Mouse (Mus musculus) heart, embryonic 10.5 days (tissue): ENCODE results near the gene 9530077C05Rik. TPM values are rescaled to one million over a fixed set of nuclear protein-coding genes. Genes with fewer than 3 reads are reported as not detected.
"Not testable (repeated sequence)": the region's sequence is repeated elsewhere in the genome, so short reads cannot be mapped to it uniquely, and the experiment has no call there.

Experiments used
- DNase-seq: peaks from one replicate; pipeline ENCODE4 v3.0.0-alpha.2; 2017; ENCODE audit warnings: low spot score
- H3K27ac ChIP-seq: fragments of 300-500 bp; sonication (generic); 2 replicates; pipeline ENCODE4 v1.5.1; 2016; ENCODE audit warnings: mild to moderate bottlenecking
- H3K27me3 ChIP-seq: fragments of 300-500 bp; sonication (generic); 2 replicates; pipeline ENCODE4 v1.6.1; 2016; ENCODE audit warnings: mild to moderate bottlenecking; ENCODE audit not compliant: poor library complexity, insufficient read depth, severe bottlenecking
- H3K36me3 ChIP-seq: fragments of 300-500 bp; sonication (generic); 2 replicates; pipeline ENCODE4 v1.6.1; 2016; ENCODE audit warnings: mild to moderate bottlenecking, moderate library complexity
- H3K4me1 ChIP-seq: fragments of 300-500 bp; sonication (generic); 2 replicates; pipeline ENCODE4 v1.6.1; 2016; ENCODE audit warnings: mild to moderate bottlenecking
- H3K4me3 ChIP-seq: fragments of 300-500 bp; sonication (generic); 2 replicates; pipeline ENCODE4 v1.5.1; 2016; ENCODE audit warnings: mild to moderate bottlenecking, moderate library complexity
- H3K9me3 ChIP-seq: fragments of 300-500 bp; sonication (generic); 2 replicates; pipeline ENCODE4 v1.6.1; 2016; ENCODE audit warnings: mild to moderate bottlenecking, moderate library complexity
- WGBS: fragments of 180-500 bp; shearing (Covaris S2); methylation state at CpG from one replicate; pipeline ENCODE4 v1.1.7; 2016; 5-methylcytosine and 5-hydroxymethylcytosine counted together
- polyA plus RNA-seq: library from polyadenylated mRNA; unstranded; fragments of >200 nt; fragmentation: Nextera tagmentation; extraction: Ambion mirVana; gene quantifications from 2 replicates; pipeline ENCODE4 v1.2.1, GENCODE M21; 2016

The 9530077C05Rik gene
- polyA plus RNA-seq, 1 experiment from 2014 or later, result 4.6 TPM

GRCm38 (mm10) chr9:22448420-22448819, 37.1 kb downstream of the 9530077C05Rik start:
- peaks cover 72% of the 10 kb centered on the region for H3K36me3 ChIP-seq
- DNase-seq, result no peak
- WGBS, result 85% methylated on average over 13 of the region's 13 CpGs
- no peak overlapping the region for H3K27ac ChIP-seq
- H3K9me3 ChIP-seq, result no peaks in the 10 kb centered on the region
- H3K4me3 ChIP-seq, result no peak overlapping the region
- H3K4me1 ChIP-seq, result no peaks in the 10 kb centered on the region
- H3K27me3 ChIP-seq, result no peaks in the 10 kb centered on the region

DNA sequence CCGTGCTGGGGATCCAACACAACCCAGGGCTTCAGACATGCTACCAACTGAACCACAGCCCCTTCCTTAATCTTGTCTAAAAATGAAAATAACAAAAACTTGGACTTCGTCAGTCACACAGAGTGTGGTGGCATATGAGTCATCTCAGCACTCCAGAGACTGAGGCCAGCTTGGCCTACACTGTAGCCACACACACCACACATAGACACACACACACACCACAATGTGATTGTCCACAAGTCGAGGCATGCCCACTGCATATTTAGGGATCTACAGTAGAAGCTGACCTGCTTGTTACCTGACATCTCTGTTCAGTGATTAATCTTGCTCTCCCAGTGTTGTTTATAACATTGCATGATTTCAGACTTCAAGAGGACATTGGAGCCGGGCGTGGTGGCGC, 37.9 kb downstream of the 9530077C05Rik start:
- H3K27me3 ChIP-seq, result no peaks in the 10 kb centered on the region
- no peak for DNase-seq
- peaks cover 79% of the 10 kb centered on the region for H3K36me3 ChIP-seq
- no peak overlapping the region for H3K4me3 ChIP-seq
- H3K4me1 ChIP-seq, result no peaks in the 10 kb centered on the region
- no peaks in the 10 kb centered on the region for H3K9me3 ChIP-seq
- 90% methylated on average over 6 of the region's 6 CpGs for WGBS
- H3K27ac ChIP-seq, result no peak overlapping the region

GRCm38 (mm10) chr9:22452697-22453096, 41.4 kb downstream of the 9530077C05Rik start:
- no peaks in the 10 kb centered on the region for H3K27me3 ChIP-seq
- no peak for DNase-seq
- no peaks in the 10 kb centered on the region for H3K9me3 ChIP-seq
- H3K4me1 ChIP-seq, result no peaks in the 10 kb centered on the region
- H3K27ac ChIP-seq, result no peak overlapping the region
- peaks cover 97% of the 10 kb centered on the region for H3K36me3 ChIP-seq
- no peak overlapping the region for H3K4me3 ChIP-seq
- 78% methylated on average over 10 of the region's 10 CpGs for WGBS

DNA sequence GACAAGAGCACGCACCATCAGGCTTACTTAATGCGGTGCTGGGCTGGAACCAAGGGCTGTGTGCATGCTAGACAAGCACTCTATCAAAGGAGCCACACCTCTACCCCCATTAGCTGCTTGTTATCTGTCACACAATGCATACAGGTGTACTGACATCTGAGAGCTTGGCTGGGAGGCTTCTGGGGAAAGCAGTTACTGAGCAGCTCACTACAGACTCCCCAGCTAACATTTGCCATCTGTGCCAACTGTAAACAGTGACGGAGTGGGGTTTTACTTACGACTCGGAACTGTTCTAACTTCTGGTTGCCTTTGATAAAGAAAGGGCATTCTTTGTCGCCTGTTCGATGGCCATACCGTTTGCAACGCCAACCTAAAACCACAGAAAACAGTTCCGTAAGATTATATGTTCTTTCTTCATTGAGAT, 42.2 kb downstream of the 9530077C05Rik start:
- Histone ChIP-seq H3K4me3 (no peak overlapping the region), H3K36me3 (peaks cover 92% of the 10 kb centered on the region), H3K27ac (no peak overlapping the region), H3K27me3 (no peaks in the 10 kb centered on the region), H3K4me1 (no peaks in the 10 kb centered on the region), H3K9me3 (no peaks in the 10 kb centered on the region)
- DNase-seq, result no peak
- 86% methylated on average over 10 of the region's 10 CpGs for WGBS

GRCm38 (mm10) chr9:22453990-22454389, 42.7 kb downstream of the 9530077C05Rik start, which contains the start of gene Gm17545:
Gene Gm17545 (plus strand): TSS chr9:22454290.
- not testable (repeated sequence) for H3K4me1 ChIP-seq, DNase-seq, H3K9me3 ChIP-seq, H3K4me3 ChIP-seq, H3K27me3 ChIP-seq, H3K27ac ChIP-seq
- peaks cover 87% of the 10 kb centered on the region for H3K36me3 ChIP-seq
- WGBS, result 92% methylated on average over 8 of the region's 8 CpGs

GRCm38 (mm10) chr9:22455041-22455440, 43.7 kb downstream of the 9530077C05Rik start:
- H3K4me1 ChIP-seq, result no peaks in the 10 kb centered on the region
- H3K4me3 ChIP-seq, result no peak overlapping the region
- DNase-seq, result no peak
- H3K36me3 ChIP-seq, result peaks cover 78% of the 10 kb centered on the region
- H3K27me3 ChIP-seq, result no peaks in the 10 kb centered on the region
- no peaks in the 10 kb centered on the region for H3K9me3 ChIP-seq
- H3K27ac ChIP-seq, result no peak overlapping the region

GRCm38 (mm10) chr9:22457142-22457835, 46.0 kb downstream of the 9530077C05Rik start:
- Histone ChIP-seq H3K27me3 (no peaks in the 10 kb centered on the region), H3K4me1 (no peaks in the 10 kb centered on the region), H3K27ac (no peak overlapping the region), H3K4me3 (no peak overlapping the region), H3K36me3 (peaks cover 69% of the 10 kb centered on the region), H3K9me3 (no peaks in the 10 kb centered on the region)
- WGBS, result 85% methylated on average over 11 of the region's 11 CpGs
- DNase-seq, result no peak

DNA sequence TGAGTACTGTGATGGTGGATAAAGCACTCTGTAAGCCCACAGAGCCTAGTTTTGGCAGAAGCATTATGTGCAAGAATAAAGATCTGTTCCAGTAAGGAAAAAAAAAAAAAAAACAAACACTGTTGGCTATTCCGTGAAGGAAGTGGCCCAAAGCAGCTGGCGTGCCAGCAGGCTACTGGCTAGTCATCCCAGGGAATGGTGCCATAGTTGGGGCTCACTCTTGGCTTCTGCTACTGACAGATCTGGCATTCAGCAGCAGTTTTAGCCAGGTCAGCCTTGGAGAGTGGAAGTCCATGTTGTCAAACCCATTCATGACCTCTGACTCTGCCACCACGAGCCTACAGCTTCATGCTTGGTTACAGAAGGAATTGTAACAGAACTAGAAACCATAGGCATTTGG, 50.6 kb downstream of the 9530077C05Rik start:
- H3K4me3 ChIP-seq, result no peak overlapping the region
- H3K9me3 ChIP-seq, result no peaks in the 10 kb centered on the region
- 92% methylated on average over 3 of the region's 3 CpGs for WGBS
- peaks cover 42% of the 10 kb centered on the region for H3K36me3 ChIP-seq
- H3K27ac ChIP-seq, result no peak overlapping the region
- no peaks in the 10 kb centered on the region for H3K4me1 ChIP-seq
- no peaks in the 10 kb centered on the region for H3K27me3 ChIP-seq
- no peak for DNase-seq

DNA sequence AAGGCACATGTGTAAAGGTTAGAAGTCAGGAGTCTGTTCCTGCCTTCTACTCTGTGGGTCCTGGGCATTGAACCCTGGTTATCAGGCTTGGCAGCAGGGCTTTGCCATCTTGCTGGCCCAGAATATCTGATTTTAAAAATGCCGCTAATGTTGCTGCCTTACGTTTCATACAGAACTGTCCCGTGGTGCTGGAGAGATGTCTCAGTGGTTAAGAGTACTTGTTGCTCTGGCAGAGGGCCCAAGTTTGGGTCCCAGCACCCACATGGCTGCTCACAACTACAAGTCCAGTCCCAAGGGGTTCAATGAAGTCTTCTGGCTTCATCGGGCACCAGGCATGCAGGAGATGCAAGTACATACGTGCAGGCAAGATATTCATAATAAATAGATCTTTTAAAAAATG, 54.9 kb downstream of the 9530077C05Rik start:
- Histone ChIP-seq H3K4me1 (0 out of 2 replicates have a peak, but pooled peaks cover 4% of the 10 kb centered on the region), H3K9me3 (no peaks in the 10 kb centered on the region), H3K36me3 (peaks cover 24% of the 10 kb centered on the region), H3K27ac (no peak overlapping the region), H3K27me3 (no peaks in the 10 kb centered on the region), H3K4me3 (no peak overlapping the region)
- no peak for DNase-seq
- 98% methylated on average over 5 of the region's 5 CpGs for WGBS

DNA sequence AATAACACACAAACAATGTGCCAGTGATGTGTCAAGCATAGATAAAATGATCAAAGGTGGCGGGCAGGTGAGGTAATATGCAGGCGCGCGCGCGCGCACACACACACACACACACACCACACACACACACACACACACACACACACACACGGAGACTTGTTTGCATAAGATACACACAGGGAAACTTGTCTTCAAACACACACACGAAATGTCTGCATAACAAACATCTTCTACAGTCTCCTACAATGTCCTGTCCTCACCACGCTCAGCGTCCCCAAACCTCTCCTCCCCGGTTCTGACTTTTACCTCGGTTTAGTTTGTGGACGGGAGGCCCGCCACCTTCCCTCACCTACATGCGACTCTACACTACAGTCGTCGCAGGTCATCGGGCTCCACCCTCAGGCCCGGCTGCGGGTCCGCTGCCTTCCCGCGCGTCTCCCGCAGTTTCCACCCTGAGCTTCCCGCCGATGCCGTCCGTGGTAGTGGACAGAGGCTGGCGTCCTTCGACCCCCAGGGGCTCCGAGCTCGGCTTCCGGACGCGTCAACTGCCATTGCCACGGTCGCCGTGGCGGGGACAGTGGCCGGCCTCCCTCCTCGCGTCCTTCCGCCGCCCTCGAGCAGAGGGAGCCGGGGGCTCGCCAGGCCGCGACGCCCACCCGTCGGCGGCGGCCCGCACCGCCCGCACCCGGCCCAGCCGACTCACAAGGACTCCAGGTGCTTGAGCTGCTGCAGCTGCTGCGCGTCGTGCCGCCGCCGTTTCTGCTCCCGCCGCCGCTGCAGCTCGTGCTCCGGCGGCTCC, 56.3 kb downstream of the 9530077C05Rik start:
- peaks cover 18% of the 10 kb centered on the region for H3K36me3 ChIP-seq
- DNase-seq, result peak; percentile 80
- H3K4me3 ChIP-seq, result peak overlapping the region; percentile 75
- WGBS, result 1% methylated on average over 73 of the region's 73 CpGs
- 0 out of 2 replicates have a peak, but pooled peaks cover 4% of the 10 kb centered on the region for H3K4me1 ChIP-seq
- peak overlapping the region; percentile 97 for H3K27ac ChIP-seq
- no peaks in the 10 kb centered on the region for H3K9me3 ChIP-seq
- H3K27me3 ChIP-seq, result no peaks in the 10 kb centered on the region

- peak; percentile 93 for DNase-seq
- 5% methylated on average over 41 of the region's 43 CpGs for WGBS
Measured at GRCm38 (mm10) chr9:22468170-22468898, 57.0 kb downstream of the 9530077C05Rik start.

DNA sequence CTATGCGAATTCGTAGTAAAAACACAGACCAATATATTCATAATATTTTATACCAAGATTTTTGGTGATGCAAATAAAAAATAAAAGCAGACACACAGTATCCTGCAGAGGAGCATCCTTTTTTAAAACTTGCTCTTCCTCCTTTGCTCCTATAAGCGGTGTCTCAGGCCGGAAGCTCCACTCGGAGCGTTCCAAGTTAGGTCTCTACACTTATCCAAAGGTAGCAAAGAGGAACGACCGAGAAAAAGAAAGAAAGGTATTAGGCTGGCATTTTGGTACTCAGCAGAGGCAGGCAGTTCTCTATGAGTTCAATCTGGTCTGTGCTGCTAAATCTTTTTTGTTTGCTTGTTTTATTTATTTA, 57.6 kb downstream of the 9530077C05Rik start:
- Histone ChIP-seq H3K27me3 (no peaks in the 10 kb centered on the region), H3K4me1 (0 out of 2 replicates have a peak, but pooled peaks cover 4% of the 10 kb centered on the region), H3K27ac (no peak overlapping the region), H3K4me3 (no peak overlapping the region), H3K9me3 (no peaks in the 10 kb centered on the region), H3K36me3 (peaks cover 16% of the 10 kb centered on the region)
- DNase-seq, result no peak
- 68% methylated on average over 8 of the region's 8 CpGs for WGBS

More at GRCm38 (mm10) chr9:22468170-22468898, 57.0 kb downstream of the 9530077C05Rik start:
- H3K27ac ChIP-seq, result peak overlapping the region; percentile 97
- H3K27me3 ChIP-seq, result no peaks in the 10 kb centered on the region
- peaks cover 16% of the 10 kb centered on the region for H3K36me3 ChIP-seq
- no peaks in the 10 kb centered on the region for H3K9me3 ChIP-seq
- 0 out of 2 replicates have a peak, but pooled peaks cover 4% of the 10 kb centered on the region for H3K4me1 ChIP-seq
- peak overlapping the region; percentile 75 for H3K4me3 ChIP-seq

DNA sequence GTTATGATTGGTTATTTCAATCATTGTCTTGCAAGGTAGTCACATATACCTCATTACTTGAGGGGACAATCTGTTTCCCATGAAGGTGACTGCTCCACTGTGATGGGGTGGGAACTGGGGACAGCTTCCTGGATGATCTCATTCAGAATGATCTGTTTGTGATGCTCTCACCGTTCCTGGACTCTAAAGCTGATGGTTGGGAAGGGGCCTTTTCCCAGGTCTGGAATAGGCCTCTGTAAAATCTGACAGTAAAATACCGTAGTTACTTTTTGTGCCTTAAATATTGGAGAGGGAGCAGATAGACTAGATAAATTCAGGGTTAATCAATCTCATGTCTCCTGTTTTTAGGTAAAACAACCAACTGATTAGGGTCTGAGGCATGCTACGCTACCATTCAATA, 58.3 kb downstream of the 9530077C05Rik start, which contains the start of gene Rp9:
TSS of gene Rp9 (minus strand) at position 101 of the 400 bp plus-strand sequence.
- 88% methylated on average over 3 of the region's 3 CpGs for WGBS
- Histone ChIP-seq H3K4me1 (0 out of 2 replicates have a peak, but pooled peaks cover 4% of the 10 kb centered on the region), H3K27ac (peak within 1 kb of the TSS; percentile 97), H3K27me3 (no peaks in the 10 kb centered on the region), H3K4me3 (peak within 1 kb of the TSS; percentile 75), H3K9me3 (no peaks in the 10 kb centered on the region), H3K36me3 (peaks cover 11% of the 10 kb centered on the region)
- DNase-seq, result no peak
